Comparison of ENCODE assay signal across 9 mouse cellular contexts in the genomic region with DNA sequence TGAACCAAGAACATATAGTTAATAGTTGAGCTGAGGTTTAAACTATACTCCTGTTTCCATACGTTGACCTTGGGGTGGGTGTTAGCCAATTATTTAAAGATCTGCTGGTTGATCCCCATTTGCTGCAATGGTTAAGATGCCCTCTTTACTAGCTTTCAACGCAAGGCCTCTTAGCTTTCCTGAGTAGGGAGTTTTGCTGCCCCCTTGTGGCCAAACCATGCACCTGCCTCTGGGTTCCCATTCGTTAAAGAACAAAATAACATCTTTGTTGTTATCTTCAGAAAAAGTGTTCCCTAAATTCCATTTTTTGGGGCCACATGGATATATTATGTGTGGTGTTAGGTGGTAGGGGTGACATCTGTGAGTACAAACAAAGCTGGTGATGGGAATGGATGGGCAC. TPM values are rescaled to one million over a fixed set of nuclear protein-coding genes. Genes with fewer than 3 reads are reported as not detected.
DNase-seq lines count a peak whose midpoint lies in the region; ATAC-seq and TF ChIP-seq lines count a peak whose summit lies in the region.
"Had no signal": no experiment of that assay in that cellular context is flagged by ENCODE, and none has a peak within 500 bp of the region (broad histone marks: within the 10 kb centered on the region; RNA-seq: fewer than 3 reads in every experiment).

No protein-coding gene starts in this region.

- WGBS in forebrain, postnatal 0 days = 19% methylated on average over 3 of the region's 3 CpGs
- WGBS in large intestine, adult 2 months = 15% methylated on average over 3 of the region's 3 CpGs
- 25% methylated on average over 3 of the region's 3 CpGs for WGBS in lung, adult 2 months

- no peaks in the 10 kb centered on the region for H3K79me3 ChIP-seq in C2C12 (ENCODE audit: low read depth)

- no peak overlapping the region for H3K4me2 ChIP-seq in forebrain, postnatal 0 days (ENCODE audit: low read depth)
- H3K4me2 ChIP-seq: hindbrain, embryonic 15.5 days had no signal

- no peak for TF ChIP-seq POLR2A in ES-Bruce4 (IDR thresholded peaks at IDR 0.05; ENCODE audit: insufficient read depth, low read length)
- no peak for TF ChIP-seq POLR2A in lung, adult 2 months (IDR thresholded peaks at IDR 0.05; ENCODE audit: borderline replicate concordance, extremely low read depth, low read depth, low read length)

- TF ChIP-seq CTCF in C2C12 (IDR thresholded peaks at IDR 0.05; ENCODE audit: control insufficient read depth, insufficient read depth, insufficient read length) = peak; percentile 23
- TF ChIP-seq CTCF in ES-Bruce4 (IDR thresholded peaks at IDR 0.05; ENCODE audit: low read depth, low read length) = peak; percentile 57
- peak; percentile 77 for TF ChIP-seq CTCF in forebrain, postnatal 0 days (IDR thresholded peaks at IDR 0.05; ENCODE audit: low read depth)
- peak; percentile 71 for TF ChIP-seq CTCF in lung, adult 2 months (IDR thresholded peaks at IDR 0.05; ENCODE audit: insufficient read depth, low read length)

- peak; percentile 37 for DNase-seq in c-Kit-positive CD71-negative TER-119-negative erythroid progenitor cells, embryonic 14.5 days (ENCODE audit: low read depth)
- DNase-seq in forebrain, postnatal 0 days = peak; percentile 73
- peak; percentile 8 for DNase-seq in large intestine, adult 2 months (ENCODE audit: low read depth, low spot score)
- DNase-seq in lung, adult 2 months = peak; percentile 44
- DNase-seq in skeletal muscle tissue, adult 2 months (ENCODE audit: low read depth, low spot score) = peak; percentile 15

- H3K27ac ChIP-seq in ES-Bruce4 (ENCODE audit: insufficient read depth, low read length) = no peak overlapping the region
- no peak overlapping the region for H3K27ac ChIP-seq in forebrain, postnatal 0 days (ENCODE audit: low read depth, low read length)
- H3K27ac ChIP-seq: hindbrain, embryonic 15.5 days had no signal

- H3K4me3 ChIP-seq in C2C12 (ENCODE audit: insufficient read depth, poor library complexity, severe bottlenecking) = no peak overlapping the region
- H3K4me3 ChIP-seq in ES-Bruce4 (ENCODE audit: low read depth, low read length) = no peak overlapping the region
- H3K4me3 ChIP-seq in forebrain, postnatal 0 days (ENCODE audit: low read depth, low read length) = no peak overlapping the region
- no peak overlapping the region for H3K4me3 ChIP-seq in lung, adult 2 months (replicated peaks; ENCODE audit: extremely low read depth, low read depth, low read length)
- H3K4me3 ChIP-seq: hindbrain, embryonic 15.5 days had no signal

- H3K36me3 ChIP-seq in C2C12 (ENCODE audit: control insufficient read depth, insufficient read depth) (no peaks in the 10 kb centered on the region), ES-Bruce4 (ENCODE audit: control insufficient read depth, insufficient read depth, low read length, poor library complexity, severe bottlenecking) (no peaks in the 10 kb centered on the region)
- no peaks in the 10 kb centered on the region for H3K36me3 ChIP-seq in forebrain, postnatal 0 days (ENCODE audit: insufficient read depth)
- H3K36me3 ChIP-seq: hindbrain, embryonic 15.5 days had no signal

- H3K9ac ChIP-seq in ES-Bruce4 (ENCODE audit: low read depth, poor library complexity, severe bottlenecking) = no peak overlapping the region
- no peak overlapping the region for H3K9ac ChIP-seq in forebrain, postnatal 0 days
- H3K9ac ChIP-seq: hindbrain, embryonic 15.5 days had no signal

- H3K4me1 ChIP-seq in ES-Bruce4 (ENCODE audit: control insufficient read depth, insufficient read depth, low read length) = no peaks in the 10 kb centered on the region
- no peaks in the 10 kb centered on the region for H3K4me1 ChIP-seq in forebrain, postnatal 0 days (ENCODE audit: insufficient read depth)
- no peaks in the 10 kb centered on the region for H3K4me1 ChIP-seq in lung, adult 2 months (ENCODE audit: control insufficient read depth, insufficient read depth, low read length)
- H3K4me1 ChIP-seq: hindbrain, embryonic 15.5 days had no signal

- no peak overlapping the region for H3ac ChIP-seq in C2C12 (ENCODE audit: control insufficient read depth, insufficient read length, low read depth)

- no peak for ATAC-seq in forebrain, postnatal 0 days
- ATAC-seq in monocyte, adult 5-6 weeks (replicated peaks; ENCODE audit: insufficient number of reproducible peaks, low FRiP score, low TSS enrichment, poor library complexity, severe bottlenecking) = no peak

- no peak for TF ChIP-seq EP300 in ES-Bruce4 (IDR thresholded peaks at IDR 0.05; ENCODE audit: insufficient read depth, low read depth, low read length)

- H3K27me3 ChIP-seq in C2C12 (ENCODE audit: control insufficient read depth, insufficient read depth, insufficient read length) (peaks cover 6% of the 10 kb centered on the region), ES-Bruce4 (ENCODE audit: control insufficient read depth, insufficient read depth, low read length, poor library complexity, severe bottlenecking) (no peaks in the 10 kb centered on the region)
- H3K27me3 ChIP-seq in forebrain, postnatal 0 days (ENCODE audit: insufficient read depth, low read length) = no peaks in the 10 kb centered on the region
- H3K27me3 ChIP-seq: hindbrain, embryonic 15.5 days had no signal

- H3K79me2 ChIP-seq in C2C12 (ENCODE audit: control insufficient read depth, insufficient read depth) = no peaks in the 10 kb centered on the region

- no peaks in the 10 kb centered on the region for H3K9me3 ChIP-seq in ES-Bruce4 (replicated peaks; ENCODE audit: control insufficient read depth, insufficient read depth, low read length, poor library complexity, severe bottlenecking)
- no peaks in the 10 kb centered on the region for H3K9me3 ChIP-seq in forebrain, postnatal 0 days (ENCODE audit: low read length)
- H3K9me3 ChIP-seq: hindbrain, embryonic 15.5 days had no signal

TF ChIP-seq in C2C12, 6 proteins besides CTCF, POLR2A, EP300 and RAD21:
- TF ChIP-seq MAX (IDR thresholded peaks at IDR 0.05) = no peak
- TF ChIP-seq MYOD1 (IDR thresholded peaks at IDR 0.05; ENCODE audit: control insufficient read depth, insufficient read length, low read depth) = no peak
- TF ChIP-seq FOSL1 (IDR thresholded peaks at IDR 0.05; ENCODE audit: insufficient read depth, low read length, poor library complexity, severe bottlenecking) = no peak
- TF ChIP-seq CEBPB (IDR thresholded peaks at IDR 0.05; ENCODE audit: low read depth) = no peak
- no peak for TF ChIP-seq MYOG (IDR thresholded peaks at IDR 0.05; ENCODE audit: control insufficient read depth, extremely low read depth, insufficient read length)
- no peak for TF ChIP-seq USF1 (IDR thresholded peaks at IDR 0.05; ENCODE audit: low read depth)

RNA-seq across cellular contexts. Expression of a gene that starts 26.0 kb away (rescaled TPM):
- polyA plus RNA-seq in C2C12 (2012; fragmentation: generic; extraction: Trizol) = not detected
- polyA plus RNA-seq in ES-Bruce4 (2011; ENCODE audit: insufficient read depth, insufficient read length, low read depth, missing spikeins) = not detected in 2 replicates
- total RNA-seq in forebrain, postnatal 0 days (2014; rRNA removed) = not detected in 2 replicates
- polyA plus RNA-seq in forebrain, postnatal 0 days (2015; fragmentation: Nextera tagmentation; extraction: Ambion mirVana) = 0.12 TPM in 1 of 2 replicates, not detected in the other
- 0.18 TPM in 1 of 2 replicates, not detected in the other for polyA plus RNA-seq in large intestine, adult 2 months (2012; rRNA removed)
- not detected in 2 replicates for polyA plus RNA-seq in lung, adult 2 months (2012; rRNA removed)
- total RNA-seq in monocyte, adult 5-6 weeks (2017) = not detected in 3 replicates
- polyA plus RNA-seq: hindbrain, embryonic 15.5 days had no signal

RNA-seq across cellular contexts. Expression of a gene that starts 31.1 kb away (rescaled TPM):
- 18.7 TPM for polyA plus RNA-seq in C2C12 (2012; fragmentation: generic; extraction: Trizol)
- 18.5 and 20.4 TPM in 2 replicates for polyA plus RNA-seq in ES-Bruce4 (2011; ENCODE audit: insufficient read depth, insufficient read length, low read depth, missing spikeins)
- 98.6 and 101 TPM in 2 replicates for total RNA-seq in forebrain, postnatal 0 days (2014; rRNA removed)
- 59.1 and 60.8 TPM in 2 replicates for polyA plus RNA-seq in forebrain, postnatal 0 days (2015; fragmentation: Nextera tagmentation; extraction: Ambion mirVana)
- polyA plus RNA-seq in large intestine, adult 2 months (2012; rRNA removed) = 4.9 and 12.1 TPM in 2 replicates
- 5.6 and 9.0 TPM in 2 replicates for polyA plus RNA-seq in lung, adult 2 months (2012; rRNA removed)
- 75.3 to 123 TPM (median 87.1 TPM) in 3 replicates for total RNA-seq in monocyte, adult 5-6 weeks (2017)

Comparison
In these comparisons a context has a peak if more than half of its experiments do, and no peak if none do; other contexts are left out.
1. CTCF ChIP-seq: peak in every context shown above with its lines; median percentile 77 in forebrain, postnatal 0 days; 71 in lung, adult 2 months; 57 in ES-Bruce4; 23 in C2C12.
2. DNase-seq: peak in every context shown above with its lines; median percentile 73 in forebrain, postnatal 0 days; 44 in lung, adult 2 months; 37 in c-Kit-positive CD71-negative TER-119-negative erythroid progenitor cells, embryonic 14.5 days; 15 in skeletal muscle tissue, adult 2 months; 8 in large intestine, adult 2 months.